9 mouse cellular contexts compared by ENCODE assay signal in the genomic region with DNA sequence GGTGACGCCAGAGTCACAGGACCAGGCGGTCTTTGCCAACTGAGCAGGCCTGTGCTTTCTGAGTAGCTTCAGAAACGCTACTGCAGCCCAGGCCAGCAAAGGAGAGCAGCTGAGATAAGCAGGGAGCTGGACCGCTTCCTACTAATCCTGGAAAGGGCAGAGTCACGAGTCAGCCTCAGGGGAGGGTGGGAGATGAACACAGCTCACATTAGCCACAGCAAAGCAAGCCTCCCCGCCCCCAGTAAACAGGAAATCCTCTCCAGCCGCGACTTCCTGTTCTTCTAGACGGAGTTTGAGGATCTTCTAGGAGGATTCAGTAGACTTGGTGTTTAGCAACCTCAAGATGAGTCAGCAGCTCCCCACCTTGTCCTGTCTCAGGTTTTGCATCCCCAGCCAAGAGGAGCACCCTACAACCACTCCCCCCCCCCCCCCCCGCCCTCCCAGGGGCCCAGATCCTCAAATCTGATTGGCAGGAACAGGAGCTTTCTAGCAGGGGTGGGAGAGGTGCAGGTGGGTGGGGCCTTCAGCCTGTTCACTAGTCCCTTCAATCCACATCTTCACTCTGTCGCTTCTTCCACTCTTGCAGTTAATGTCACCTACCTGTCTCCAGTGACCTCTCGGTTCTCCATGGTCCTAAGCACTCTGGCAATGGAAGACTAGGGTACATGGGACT. TPM values are rescaled to one million over a fixed set of nuclear protein-coding genes. Genes with fewer than 3 reads are reported as not detected.
DNase-seq lines count a peak whose midpoint lies in the region; ATAC-seq and TF ChIP-seq lines count a peak whose summit lies in the region.
"Had no signal": no experiment of that assay in that cellular context is flagged by ENCODE, and none has a peak within 500 bp of the region (broad histone marks: within the 10 kb centered on the region; RNA-seq: fewer than 3 reads in every experiment).

No protein-coding gene starts in this region.

- peak; percentile 67; the same call in 1 of the 2 replicates for ATAC-seq in kidney, embryonic 16.5 days (ENCODE audit: low FRiP score, low TSS enrichment)

- WGBS in heart, adult 2 months: 16% methylated on average over 12 of the region's 12 CpGs
- WGBS in kidney, embryonic 16.5 days: 51% methylated on average over 11 of the region's 12 CpGs

- no peak for TF ChIP-seq CTCF in heart, adult 2 months (IDR thresholded peaks at IDR 0.05)

- H3K36me3 ChIP-seq in heart, adult 2 months (ENCODE audit: control insufficient read depth, insufficient read depth, low read length): peaks cover 5% of the 10 kb centered on the region
- no peaks in the 10 kb centered on the region for H3K36me3 ChIP-seq in kidney, embryonic 16.5 days (ENCODE audit: insufficient read depth, low read length)
- H3K36me3 ChIP-seq: midbrain, embryonic 12.5 days had no signal

- TF ChIP-seq POLR2A in heart, adult 2 months (IDR thresholded peaks at IDR 0.05; ENCODE audit: insufficient read depth, low read depth, low read length): peak; percentile 15; the same call in 1 of the 2 replicates

- no peak overlapping the region for H3K9ac ChIP-seq in heart, adult 2 months (ENCODE audit: low read depth, low read length)
- H3K9ac ChIP-seq in kidney, embryonic 16.5 days (replicated peaks; ENCODE audit: low read length): no peak overlapping the region
- H3K9ac ChIP-seq: midbrain, embryonic 12.5 days had no signal

- peak; percentile 92 for TF ChIP-seq EP300 in heart, adult 2 months (IDR thresholded peaks at IDR 0.05; ENCODE audit: insufficient read depth, low read depth, low read length)

- peak overlapping the region; percentile 71 for H3K27ac ChIP-seq in heart, adult 2 months
- no peak overlapping the region for H3K27ac ChIP-seq in kidney, embryonic 16.5 days (ENCODE audit: low read length)
- H3K27ac ChIP-seq: midbrain, embryonic 12.5 days had no signal

- no peak overlapping the region for H3K4me2 ChIP-seq in kidney, embryonic 16.5 days (replicated peaks; ENCODE audit: low read depth, low read length)
- H3K4me2 ChIP-seq: midbrain, embryonic 12.5 days had no signal

- H3K79me2 ChIP-seq in heart, adult 2 months (replicated peaks; ENCODE audit: control insufficient read depth, insufficient read depth, low read length): no peaks in the 10 kb centered on the region

- H3K4me3 ChIP-seq in heart, adult 2 months: no peak overlapping the region
- no peak overlapping the region for H3K4me3 ChIP-seq in kidney, embryonic 16.5 days (ENCODE audit: low read length)
- H3K4me3 ChIP-seq: midbrain, embryonic 12.5 days had no signal

- no peaks in the 10 kb centered on the region for H3K9me3 ChIP-seq in kidney, embryonic 16.5 days (ENCODE audit: low read length)
- H3K9me3 ChIP-seq: midbrain, embryonic 12.5 days had no signal

- intact Hi-C loops in heart, adult 2 months (cut with DNase I): loop anchor here (2.0 kb wide), 1 partner anchor 25 kb away; no protein-coding TSS in a partner anchor

- H3K27me3 ChIP-seq in heart, adult 2 months (ENCODE audit: control insufficient read depth, insufficient read depth, low read length): no peaks in the 10 kb centered on the region
- no peaks in the 10 kb centered on the region for H3K27me3 ChIP-seq in kidney, embryonic 16.5 days (ENCODE audit: insufficient read depth, low read length)
- H3K27me3 ChIP-seq: midbrain, embryonic 12.5 days had no signal

- peaks cover 7% of the 10 kb centered on the region for H3K4me1 ChIP-seq in heart, adult 2 months (ENCODE audit: control insufficient read depth, insufficient read depth, low read length)
- H3K4me1 ChIP-seq in kidney, embryonic 16.5 days (ENCODE audit: insufficient read depth, low read length): peaks cover 15% of the 10 kb centered on the region
- H3K4me1 ChIP-seq: midbrain, embryonic 12.5 days had no signal

- peak; percentile 58 for DNase-seq in embryo, embryonic 10 days (ENCODE audit: low spot score)
- no peak for DNase-seq in embryo, embryonic 9.5 days (ENCODE audit: extremely low spot score)
- peak; percentile 98 for DNase-seq in 416B (ENCODE audit: low read depth)
- DNase-seq in adrenal gland, adult 8-10 months: peak; percentile 58
- peak; percentile 81 to 92 for DNase-seq in heart, adult 2 months
- peak; percentile 72 for DNase-seq in lung, postnatal 14 days
- peak; percentile 56 for DNase-seq in testis, postnatal 10 days (ENCODE audit: low spot score)

RNA-seq across cellular contexts. Expression of gene Rhob, which starts 21.7 kb away (rescaled TPM):
- 100 to 1,000 TPM; 196 to 244 (median 223) TPM for total RNA-seq in adrenal gland, adult 8-10 months (2022)
- total RNA-seq in heart, adult 2 months (2021): 100 to 1,000 TPM; 163 to 193 TPM
- 184 and 194 TPM in 2 replicates for polyA plus RNA-seq in heart, adult 2 months (2012; rRNA removed)
- 39.8 and 40.1 TPM in 2 replicates for polyA plus RNA-seq in kidney, embryonic 16.5 days (2015; fragmentation: Nextera tagmentation; extraction: Ambion mirVana)
